In the genomic region with DNA sequence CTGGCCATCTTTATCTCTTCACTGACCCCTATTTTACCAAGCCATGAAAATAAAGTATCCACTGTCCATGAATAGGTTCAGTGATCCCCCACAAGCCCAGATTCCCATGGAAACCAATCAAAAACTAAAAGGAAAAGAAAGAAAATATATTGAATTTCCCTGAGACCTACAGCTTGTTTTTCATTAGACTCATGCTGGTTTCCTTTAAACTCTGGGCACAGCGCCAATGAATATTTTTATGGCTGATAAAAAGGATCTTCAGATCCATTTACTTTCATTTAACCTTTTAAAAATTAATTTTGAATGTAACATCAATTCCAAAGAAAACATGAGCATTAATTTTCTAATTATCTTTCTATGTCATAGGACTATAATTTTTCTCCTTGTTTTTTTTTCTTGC, we compare ENCODE assay signal across 17 mouse cellular contexts. TPM values are rescaled to one million over a fixed set of nuclear protein-coding genes. Genes with fewer than 3 reads are reported as not detected.
DNase-seq lines count a peak whose midpoint lies in the region; ATAC-seq and TF ChIP-seq lines count a peak whose summit lies in the region.
"Had no signal": no experiment of that assay in that cellular context is flagged by ENCODE, and none has a peak within 500 bp of the region (broad histone marks: within the 10 kb centered on the region; RNA-seq: fewer than 3 reads in every experiment).

No protein-coding gene starts in this region.

- no peak overlapping the region for H3K4me2 ChIP-seq in forebrain, postnatal 0 days (ENCODE audit: low read depth)
- no peak overlapping the region for H3K4me2 ChIP-seq in kidney, embryonic 15.5 days
- H3K4me2 ChIP-seq: embryonic facial prominence, embryonic 15.5 days; forebrain, embryonic 13.5 days; heart, embryonic 13.5 days; hindbrain, embryonic 12.5 days had no signal

- H3K4me1 ChIP-seq in forebrain, postnatal 0 days (ENCODE audit: insufficient read depth), result no peaks in the 10 kb centered on the region
- H3K4me1 ChIP-seq in forebrain, embryonic 10.5 days, result no peaks in the 10 kb centered on the region
- H3K4me1 ChIP-seq in kidney, embryonic 15.5 days, result no peaks in the 10 kb centered on the region
- H3K4me1 ChIP-seq in MEL (ENCODE audit: control insufficient read depth in 1 of 2, insufficient read depth in 2 of 2, low read length in 2 of 2), result peaks cover 0 to 9% of the 10 kb centered on the region in 2 experiments; a peak in 2 of 4 replicates
- H3K4me1 ChIP-seq: embryonic facial prominence, embryonic 15.5 days; forebrain, embryonic 13.5 days; heart, embryonic 13.5 days; hindbrain, embryonic 12.5 days had no signal

- H3K27me3 ChIP-seq in forebrain, postnatal 0 days (ENCODE audit: insufficient read depth, low read length), result no peaks in the 10 kb centered on the region
- no peaks in the 10 kb centered on the region for H3K27me3 ChIP-seq in forebrain, embryonic 10.5 days (ENCODE audit: poor library complexity, severe bottlenecking)
- no peaks in the 10 kb centered on the region for H3K27me3 ChIP-seq in kidney, embryonic 15.5 days
- no peaks in the 10 kb centered on the region for H3K27me3 ChIP-seq in MEL (ENCODE audit: control insufficient read depth in 1 of 2, insufficient read depth in 2 of 2, low read length in 2 of 2)
- H3K27me3 ChIP-seq: CH12.LX; embryonic facial prominence, embryonic 15.5 days; forebrain, embryonic 13.5 days; heart, embryonic 13.5 days; hindbrain, embryonic 12.5 days had no signal

- no peak overlapping the region for H3K4me3 ChIP-seq in forebrain, postnatal 0 days (ENCODE audit: low read depth, low read length)
- H3K4me3 ChIP-seq in forebrain, embryonic 10.5 days, result no peak overlapping the region
- H3K4me3 ChIP-seq in kidney, embryonic 15.5 days (replicated peaks), result no peak overlapping the region
- peak overlapping the region in 1 of 2 experiments; percentile 38; a peak in 2 of 4 replicates for H3K4me3 ChIP-seq in MEL (ENCODE audit: control insufficient read depth in 1 of 2, insufficient read depth in 1 of 2, low read depth in 2 of 2, low read length in 2 of 2)
- H3K4me3 ChIP-seq: embryonic facial prominence, embryonic 15.5 days; forebrain, embryonic 13.5 days; heart, embryonic 13.5 days; hindbrain, embryonic 12.5 days had no signal

- no peaks in the 10 kb centered on the region for H3K9me3 ChIP-seq in forebrain, postnatal 0 days (ENCODE audit: low read length)
- H3K9me3 ChIP-seq in forebrain, embryonic 10.5 days, result no peaks in the 10 kb centered on the region
- no peaks in the 10 kb centered on the region for H3K9me3 ChIP-seq in kidney, embryonic 15.5 days (replicated peaks)
- H3K9me3 ChIP-seq in MEL (replicated peaks; ENCODE audit: insufficient read depth, low read length), result no peaks in the 10 kb centered on the region
- H3K9me3 ChIP-seq: embryonic facial prominence, embryonic 15.5 days; forebrain, embryonic 13.5 days; heart, embryonic 13.5 days; hindbrain, embryonic 12.5 days had no signal

- H3K9ac ChIP-seq in forebrain, postnatal 0 days, result no peak overlapping the region
- H3K9ac ChIP-seq in kidney, embryonic 15.5 days, result no peak overlapping the region
- no peak overlapping the region; the same call in 1 of the 2 replicates for H3K9ac ChIP-seq in MEL (ENCODE audit: control insufficient read depth, low read depth, low read length, poor library complexity, severe bottlenecking)
- H3K9ac ChIP-seq: embryonic facial prominence, embryonic 15.5 days; forebrain, embryonic 13.5 days; heart, embryonic 13.5 days; hindbrain, embryonic 12.5 days; liver, embryonic 14.5 days had no signal

- DNase-seq in forebrain, postnatal 0 days, result peak; percentile 16
- no peak for DNase-seq in forebrain, embryonic 10.5 days (ENCODE audit: extremely low spot score, low spot score)
- DNase-seq in kidney, postnatal 4 days, result peak; percentile 31 to 33
- DNase-seq in MEL (ENCODE audit: low read depth, low spot score), result peak; percentile 82
- peak; percentile 9 for DNase-seq in MN1 (ENCODE audit: low spot score)
- no peak for DNase-seq in c-Kit-positive CD71-positive TER-119-positive erythroid progenitor cells, embryonic 14.5 days (ENCODE audit: low spot score)
- DNase-seq: cerebellum, adult 9-11 months; retina, postnatal 1 day; thymus, postnatal 25 days had no signal

- ATAC-seq in forebrain, postnatal 0 days, result no peak
- ATAC-seq in kidney, embryonic 15.5 days (replicated peaks; ENCODE audit: low FRiP score), result no peak
- ATAC-seq: forebrain, embryonic 13.5 days; intestine, embryonic 16.5 days had no signal

- no peak for TF ChIP-seq CTCF in forebrain, postnatal 0 days (IDR thresholded peaks at IDR 0.05; ENCODE audit: low read depth)
- no peak for TF ChIP-seq CTCF in MEL (IDR thresholded peaks at IDR 0.05 in 2 of 3, conservative IDR thresholded peaks at IDR 0.05 in 1 of 3; ENCODE audit: control insufficient read depth in 1 of 3, insufficient read depth in 1 of 3, low read depth in 2 of 3, low read length in 3 of 3, poor library complexity in 1 of 3, severe bottlenecking in 1 of 3)

- no peak for TF ChIP-seq RAD21 in MEL (IDR thresholded peaks at IDR 0.05; ENCODE audit: low read depth, low read length)

- no peak for TF ChIP-seq POLR2A in MEL (IDR thresholded peaks at IDR 0.05; ENCODE audit: control insufficient read depth in 1 of 2, insufficient read depth in 1 of 2, low read depth in 1 of 2, low read length in 2 of 2, poor library complexity in 1 of 2)

- WGBS in forebrain, postnatal 0 days, result 70% methylated on average over 1 of the region's 1 CpGs
- WGBS in forebrain, embryonic 10.5 days, result 86% methylated on average over 1 of the region's 1 CpGs
- 71% methylated on average over 1 of the region's 1 CpGs for WGBS in kidney, embryonic 15.5 days

- TF ChIP-seq EP300 in MEL (IDR thresholded peaks at IDR 0.05; ENCODE audit: low read depth in 1 of 2, low read length in 2 of 2), result no peak; a peak in 1 of 4 replicates

- no peak overlapping the region for H3K27ac ChIP-seq in forebrain, postnatal 0 days (ENCODE audit: low read depth, low read length)
- no peak overlapping the region for H3K27ac ChIP-seq in forebrain, embryonic 10.5 days
- H3K27ac ChIP-seq in kidney, embryonic 15.5 days, result no peak overlapping the region
- no peak overlapping the region for H3K27ac ChIP-seq in MEL (ENCODE audit: control insufficient read depth, low read depth, low read length)
- H3K27ac ChIP-seq: embryonic facial prominence, embryonic 15.5 days; forebrain, embryonic 13.5 days; heart, embryonic 13.5 days; hindbrain, embryonic 12.5 days; liver, embryonic 14.5 days had no signal

- H3K79me2 ChIP-seq in MEL (ENCODE audit: control insufficient read depth, insufficient read depth, low read length, poor library complexity), result no peaks in the 10 kb centered on the region

- H3K36me3 ChIP-seq in forebrain, postnatal 0 days (ENCODE audit: insufficient read depth), result no peaks in the 10 kb centered on the region
- no peaks in the 10 kb centered on the region for H3K36me3 ChIP-seq in forebrain, embryonic 10.5 days (replicated peaks)
- H3K36me3 ChIP-seq in kidney, embryonic 15.5 days, result no peaks in the 10 kb centered on the region
- peaks cover 0 to 17% of the 10 kb centered on the region in 2 experiments; a peak in 2 of 4 replicates for H3K36me3 ChIP-seq in MEL (ENCODE audit: control insufficient read depth in 1 of 2, insufficient read depth in 2 of 2, low read length in 2 of 2)
- H3K36me3 ChIP-seq: embryonic facial prominence, embryonic 15.5 days; heart, embryonic 13.5 days; hindbrain, embryonic 12.5 days had no signal

TF ChIP-seq in MEL, 35 proteins besides CTCF, POLR2A, EP300 and RAD21:
- TF ChIP-seq ZC3H11A (IDR thresholded peaks at IDR 0.05; ENCODE audit: low read depth, low read length) (no peak), ETS1 (IDR thresholded peaks at IDR 0.05; ENCODE audit: low read depth, low read length) (0 out of 2 replicates have a peak, but pooled peaks have one; percentile 9), SIN3A (IDR thresholded peaks at IDR 0.05; ENCODE audit: low read length) (peak; percentile 33; the same call in 1 of the 2 replicates)

RNA-seq across cellular contexts. Expression of a gene that starts 41.7 kb away (rescaled TPM):
- 6.4 and 8.7 TPM in 2 replicates for total RNA-seq in forebrain, postnatal 0 days (2014; rRNA removed)
- 2.1 and 2.7 TPM in 2 replicates for polyA plus RNA-seq in forebrain, postnatal 0 days (2015; fragmentation: Nextera tagmentation; extraction: Ambion mirVana)
- 9.3 and 9.8 TPM in 2 replicates for polyA plus RNA-seq in forebrain, embryonic 10.5 days (2016; fragmentation: Nextera tagmentation; extraction: Ambion mirVana)
- polyA plus RNA-seq in kidney, embryonic 15.5 days (2015; fragmentation: Nextera tagmentation; extraction: Ambion mirVana), result 11.0 and 11.8 TPM in 2 replicates
- total RNA-seq in MEL (2012; rRNA removed), result 1.9 and 2.7 TPM in 2 replicates
- 1 to 10 TPM in 1 of 2 experiments, not detected in 1; 2.5 TPM for polyA plus RNA-seq in MEL (2012; ENCODE audit: insufficient read depth in 1 of 2, insufficient read length in 2 of 2, low read depth in 1 of 2, low replicate concordance in 2 of 2, missing spikeins in 1 of 2)

RNA-seq across cellular contexts. Expression of a gene that starts 41.9 kb away (rescaled TPM):
- total RNA-seq in forebrain, postnatal 0 days (2014; rRNA removed), result 26.2 and 33.4 TPM in 2 replicates
- polyA plus RNA-seq in forebrain, postnatal 0 days (2015; fragmentation: Nextera tagmentation; extraction: Ambion mirVana), result 41.8 and 50.2 TPM in 2 replicates
- polyA plus RNA-seq in forebrain, embryonic 10.5 days (2016; fragmentation: Nextera tagmentation; extraction: Ambion mirVana), result 59.4 and 59.8 TPM in 2 replicates
- polyA plus RNA-seq in kidney, embryonic 15.5 days (2015; fragmentation: Nextera tagmentation; extraction: Ambion mirVana), result 93.1 and 101 TPM in 2 replicates
- 27.6 and 31.1 TPM in 2 replicates for total RNA-seq in MEL (2012; rRNA removed)
- 10 to 100 TPM in 1 of 2 experiments, not detected in 1; 31.6 TPM for polyA plus RNA-seq in MEL (2012; ENCODE audit: insufficient read depth in 1 of 2, insufficient read length in 2 of 2, low read depth in 1 of 2, low replicate concordance in 2 of 2, missing spikeins in 1 of 2)

Comparison
In these comparisons a context has a peak if more than half of its experiments do, and no peak if none do; other contexts are left out.
1. DNase-seq: peak in forebrain, postnatal 0 days (single experiment), kidney, postnatal 4 days (2 of 2), MEL (single experiment) and MN1 (single experiment); none in forebrain, embryonic 10.5 days (single experiment) and c-Kit-positive CD71-positive TER-119-positive erythroid progenitor cells, embryonic 14.5 days (single experiment).